Mouse (Mus musculus): Measurements from ENCODE around the gene Adgrb3. TPM values are rescaled to one million over a fixed set of nuclear protein-coding genes. Genes with fewer than 3 reads are reported as not detected.

Adgrb3 gene
- polyA plus RNA-seq, 1 experiment from 2014 or later, result 2.9 TPM

DNA sequence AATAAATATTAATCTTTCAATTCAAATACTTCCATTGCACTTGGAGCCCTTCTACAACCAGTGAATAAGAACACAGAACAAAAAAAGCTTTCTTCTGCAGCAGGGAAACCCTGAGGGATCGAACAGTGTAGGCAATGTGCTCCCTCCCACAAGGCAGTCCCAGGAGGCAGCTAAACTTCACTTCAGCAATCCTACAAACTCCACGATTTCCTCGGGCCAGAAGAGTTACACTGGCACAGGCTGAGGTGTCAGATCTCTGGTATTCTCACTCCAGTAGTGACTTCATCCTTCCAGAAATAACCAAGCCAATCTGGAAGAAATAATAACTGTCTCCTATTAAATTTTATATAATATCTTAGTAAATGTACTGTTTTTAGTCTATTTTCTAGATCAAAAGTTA is 286.6 kb downstream of the Adgrb3 start:
- H3K27me3 ChIP-seq (replicated peaks; ENCODE audit: control insufficient read depth, insufficient read depth, low read length), result no peaks in the 10 kb centered on the region
- no peaks in the 10 kb centered on the region for H3K9me3 ChIP-seq (ENCODE audit: control insufficient read depth, low read length)
- H3K4me2 ChIP-seq (ENCODE audit: low read depth, low read length), result no peak overlapping the region
- WGBS, result 20% methylated on average over 3 of the region's 3 CpGs
- ATAC-seq (ENCODE audit: low read depth) (no peak), DNase-seq (ENCODE audit: low spot score) (peak; percentile 27)
- no peak overlapping the region for H3K9ac ChIP-seq (ENCODE audit: low read depth, low read length)
- no peak overlapping the region for H3K27ac ChIP-seq (replicated peaks; ENCODE audit: low read depth, low read length)
- no peaks in the 10 kb centered on the region for H3K4me1 ChIP-seq (ENCODE audit: control insufficient read depth, insufficient read depth, low read length)
- no peak overlapping the region for H3K4me3 ChIP-seq (ENCODE audit: low read depth, low read length)
- no peaks in the 10 kb centered on the region for H3K36me3 ChIP-seq (ENCODE audit: control insufficient read depth, insufficient read depth, low read length)

- DNase-seq (ENCODE audit: low spot score) (peak; percentile 30), ATAC-seq (ENCODE audit: low read depth) (no peak)
- WGBS, result 48% methylated on average over 4 of the region's 4 CpGs
These were observed 302.5 kb downstream of the Adgrb3 start for GRCm38 (mm10) chr1:25526976-25527375.

DNA sequence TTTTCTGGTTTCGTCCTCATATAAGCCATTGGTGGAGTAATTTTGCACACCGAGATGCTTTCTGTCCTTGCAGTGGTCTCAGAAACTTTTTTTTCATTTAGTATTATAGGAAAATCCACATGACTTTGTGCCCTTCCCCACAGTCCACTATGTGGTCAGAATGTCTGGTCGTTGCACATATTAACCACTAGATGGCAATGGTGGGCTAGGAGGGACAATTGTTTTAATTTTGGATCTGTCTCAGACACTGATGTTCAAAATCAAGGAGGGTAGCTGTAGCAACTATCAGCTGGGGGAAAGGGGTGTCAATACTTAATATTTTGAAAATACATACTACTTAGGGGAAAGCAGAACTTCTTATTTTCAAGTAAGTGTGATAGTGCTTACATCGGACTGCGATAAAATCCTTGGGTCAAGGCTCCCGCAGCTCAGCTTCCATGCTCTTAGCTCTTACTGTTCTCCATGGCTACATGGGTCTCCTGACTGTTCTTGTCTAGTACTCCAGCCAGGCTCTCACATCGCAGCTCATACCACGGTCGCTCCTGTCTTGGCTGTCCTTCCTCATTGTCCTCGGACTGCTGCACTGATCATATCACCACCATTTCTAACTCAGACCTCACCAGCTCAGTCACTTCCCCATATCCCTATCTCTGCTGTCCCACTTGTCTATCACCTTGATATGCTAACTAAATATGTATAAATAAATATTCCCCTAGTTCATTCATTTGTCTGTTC is 319.0 kb downstream of the Adgrb3 start:
- DNase-seq (ENCODE audit: low spot score) (no peak), ATAC-seq (ENCODE audit: low read depth) (0 out of 2 replicates have a peak, but pooled peaks have one; percentile 33)
- WGBS, result 59% methylated on average over 10 of the region's 10 CpGs
- Histone ChIP-seq H3K4me2 (ENCODE audit: low read depth, low read length) (no peak overlapping the region), H3K9me3 (ENCODE audit: control insufficient read depth, low read length) (no peaks in the 10 kb centered on the region), H3K36me3 (ENCODE audit: control insufficient read depth, insufficient read depth, low read length) (no peaks in the 10 kb centered on the region), H3K27ac (replicated peaks; ENCODE audit: low read depth, low read length) (no peak overlapping the region), H3K27me3 (replicated peaks; ENCODE audit: control insufficient read depth, insufficient read depth, low read length) (no peaks in the 10 kb centered on the region), H3K4me1 (ENCODE audit: control insufficient read depth, insufficient read depth, low read length) (no peaks in the 10 kb centered on the region), H3K4me3 (ENCODE audit: low read depth, low read length) (no peak overlapping the region), H3K9ac (ENCODE audit: low read depth, low read length) (no peak overlapping the region)

More at GRCm38 (mm10) chr1:25526976-25527375, 302.5 kb downstream of the Adgrb3 start:
- no peaks in the 10 kb centered on the region for H3K9me3 ChIP-seq (ENCODE audit: control insufficient read depth, low read length)
- no peak overlapping the region for H3K4me2 ChIP-seq (ENCODE audit: low read depth, low read length)
- no peaks in the 10 kb centered on the region for H3K4me1 ChIP-seq (ENCODE audit: control insufficient read depth, insufficient read depth, low read length)
- H3K27ac ChIP-seq (replicated peaks; ENCODE audit: low read depth, low read length), result no peak overlapping the region
- no peak overlapping the region for H3K4me3 ChIP-seq (ENCODE audit: low read depth, low read length)
- H3K27me3 ChIP-seq (replicated peaks; ENCODE audit: control insufficient read depth, insufficient read depth, low read length), result no peaks in the 10 kb centered on the region
- no peak overlapping the region for H3K9ac ChIP-seq (ENCODE audit: low read depth, low read length)
- H3K36me3 ChIP-seq (ENCODE audit: control insufficient read depth, insufficient read depth, low read length), result no peaks in the 10 kb centered on the region

DNA sequence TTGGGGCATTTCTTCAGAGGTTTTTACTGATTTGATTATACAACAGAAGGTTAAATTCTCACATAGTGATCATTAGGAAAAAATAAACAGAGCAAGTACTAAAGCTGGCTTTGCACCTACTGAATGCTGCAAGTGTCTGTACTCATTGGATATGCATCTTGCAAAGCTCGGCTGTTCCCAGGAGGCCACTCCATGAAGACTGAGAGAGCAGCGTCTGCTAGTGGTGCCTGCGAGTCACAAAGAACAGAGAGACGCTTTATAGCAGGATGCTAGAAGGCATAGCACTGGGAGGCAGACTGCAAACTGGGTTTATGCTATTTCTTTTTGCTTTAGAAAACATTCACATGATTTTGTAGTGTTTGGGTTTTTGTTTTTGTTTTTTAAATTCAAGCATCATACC is 325.2 kb downstream of the Adgrb3 start:
- DNase-seq (ENCODE audit: low spot score) (peak; percentile 67), ATAC-seq (ENCODE audit: low read depth) (no peak)
- H3K4me2 ChIP-seq (ENCODE audit: low read depth, low read length), result no peak overlapping the region

DNA sequence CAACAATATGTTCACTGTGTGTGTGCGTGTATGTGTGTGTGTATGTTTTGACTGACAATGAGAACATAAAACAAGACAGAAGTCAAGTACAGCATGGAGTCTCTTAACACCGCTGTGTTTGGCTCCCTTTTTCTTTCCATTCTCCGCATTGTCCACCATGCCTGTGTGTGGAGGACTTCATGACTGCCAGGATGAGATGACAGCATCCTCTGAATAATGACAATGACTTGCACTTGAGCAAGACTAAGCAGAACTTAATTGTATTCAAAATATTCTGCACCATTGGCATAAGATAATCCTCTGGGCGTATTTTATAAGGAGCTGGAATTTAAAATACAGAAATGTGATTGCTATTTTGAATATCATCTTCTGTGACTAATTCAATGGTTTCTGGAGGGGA is 326.0 kb downstream of the Adgrb3 start:
- Histone ChIP-seq H3K9me3 (ENCODE audit: control insufficient read depth, low read length) (no peaks in the 10 kb centered on the region), H3K27ac (replicated peaks; ENCODE audit: low read depth, low read length) (no peak overlapping the region), H3K4me3 (ENCODE audit: low read depth, low read length) (no peak overlapping the region), H3K27me3 (replicated peaks; ENCODE audit: control insufficient read depth, insufficient read depth, low read length) (no peaks in the 10 kb centered on the region), H3K36me3 (ENCODE audit: control insufficient read depth, insufficient read depth, low read length) (no peaks in the 10 kb centered on the region), H3K9ac (ENCODE audit: low read depth, low read length) (no peak overlapping the region), H3K4me2 (ENCODE audit: low read depth, low read length) (no peak overlapping the region), H3K4me1 (ENCODE audit: control insufficient read depth, insufficient read depth, low read length) (no peaks in the 10 kb centered on the region)
- no peak for DNase-seq (ENCODE audit: low spot score)
- 83% methylated on average over 4 of the region's 4 CpGs for WGBS
- no peak for ATAC-seq (ENCODE audit: low read depth)

More for the DNA sequence above, 325.2 kb downstream of the Adgrb3 start:
- Histone ChIP-seq H3K27ac (replicated peaks; ENCODE audit: low read depth, low read length) (no peak overlapping the region), H3K36me3 (ENCODE audit: control insufficient read depth, insufficient read depth, low read length) (no peaks in the 10 kb centered on the region), H3K4me1 (ENCODE audit: control insufficient read depth, insufficient read depth, low read length) (no peaks in the 10 kb centered on the region), H3K9me3 (ENCODE audit: control insufficient read depth, low read length) (no peaks in the 10 kb centered on the region), H3K9ac (ENCODE audit: low read depth, low read length) (no peak overlapping the region), H3K27me3 (replicated peaks; ENCODE audit: control insufficient read depth, insufficient read depth, low read length) (no peaks in the 10 kb centered on the region), H3K4me3 (ENCODE audit: low read depth, low read length) (no peak overlapping the region)
- WGBS, result 18% methylated on average over 4 of the region's 4 CpGs

DNA sequence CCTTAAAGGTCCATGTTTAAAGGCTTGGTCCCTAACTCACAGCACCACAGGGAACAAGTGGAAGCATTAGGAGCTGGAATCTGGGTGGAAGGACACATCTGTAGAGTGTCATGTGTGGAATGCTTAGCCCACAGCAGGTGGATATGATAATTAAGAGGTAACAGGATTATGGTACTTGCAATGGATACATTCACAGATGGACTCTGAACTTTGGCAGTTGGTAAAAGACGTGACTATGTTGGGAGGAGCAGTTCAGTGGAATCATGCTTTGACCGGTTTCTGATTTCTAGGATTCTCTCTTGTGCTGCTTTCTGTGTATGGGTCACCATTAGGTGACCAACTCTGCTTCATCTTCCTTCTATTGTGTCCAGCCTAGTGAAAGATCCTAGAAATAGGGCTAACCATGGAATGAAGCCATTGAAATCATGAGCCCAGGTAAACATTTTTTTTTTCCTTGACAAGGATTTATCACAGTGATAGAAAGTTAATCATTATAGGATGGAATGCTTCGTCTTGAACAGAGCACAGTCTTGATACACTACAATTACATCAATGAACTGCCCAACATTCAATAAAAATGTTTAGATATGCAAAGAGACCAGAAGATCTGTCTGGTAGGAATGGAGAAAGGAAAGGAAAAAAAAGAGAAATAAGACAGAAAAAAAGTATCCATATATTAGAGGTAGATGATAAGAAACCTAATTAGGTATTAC is 334.1 kb downstream of the Adgrb3 start:
- DNase-seq (ENCODE audit: low spot score) (no peak), ATAC-seq (ENCODE audit: low read depth) (no peak)
- no peak overlapping the region for H3K9ac ChIP-seq (ENCODE audit: low read depth, low read length)
- H3K4me1 ChIP-seq (ENCODE audit: control insufficient read depth, insufficient read depth, low read length), result no peaks in the 10 kb centered on the region
- 77% methylated on average over 3 of the region's 3 CpGs for WGBS
- no peaks in the 10 kb centered on the region for H3K9me3 ChIP-seq (ENCODE audit: control insufficient read depth, low read length)
- no peak overlapping the region for H3K4me2 ChIP-seq (ENCODE audit: low read depth, low read length)
- no peaks in the 10 kb centered on the region for H3K27me3 ChIP-seq (replicated peaks; ENCODE audit: control insufficient read depth, insufficient read depth, low read length)
- no peaks in the 10 kb centered on the region for H3K36me3 ChIP-seq (ENCODE audit: control insufficient read depth, insufficient read depth, low read length)
- H3K27ac ChIP-seq (replicated peaks; ENCODE audit: low read depth, low read length), result no peak overlapping the region
- no peak overlapping the region for H3K4me3 ChIP-seq (ENCODE audit: low read depth, low read length)

DNA sequence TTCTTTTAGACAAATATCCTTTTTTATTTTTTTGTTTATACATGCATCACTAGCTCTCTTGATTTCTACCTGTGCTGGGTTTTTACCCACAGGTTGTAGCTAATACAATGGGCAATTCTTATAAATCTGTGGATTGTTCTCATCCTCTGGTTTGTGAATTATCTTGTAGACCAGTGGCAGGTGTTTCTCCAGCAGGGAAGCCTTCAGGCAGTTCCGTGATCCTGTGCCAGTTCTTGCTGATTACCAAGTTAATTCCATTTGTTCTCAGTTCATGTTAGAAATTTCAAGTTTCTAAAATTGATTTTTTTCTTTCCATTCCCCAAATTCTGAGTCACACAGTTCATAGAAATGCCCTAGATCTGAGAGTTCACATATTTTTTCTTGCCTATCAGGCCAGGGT is 338.0 kb downstream of the Adgrb3 start:
- H3K27me3 ChIP-seq (replicated peaks; ENCODE audit: control insufficient read depth, insufficient read depth, low read length), result no peaks in the 10 kb centered on the region
- no peaks in the 10 kb centered on the region for H3K9me3 ChIP-seq (ENCODE audit: control insufficient read depth, low read length)
- H3K4me2 ChIP-seq (ENCODE audit: low read depth, low read length), result no peak overlapping the region
- no peaks in the 10 kb centered on the region for H3K4me1 ChIP-seq (ENCODE audit: control insufficient read depth, insufficient read depth, low read length)
- ATAC-seq (ENCODE audit: low read depth), result no peak
- no peak overlapping the region for H3K9ac ChIP-seq (ENCODE audit: low read depth, low read length)
- no peak overlapping the region for H3K27ac ChIP-seq (replicated peaks; ENCODE audit: low read depth, low read length)
- no peaks in the 10 kb centered on the region for H3K36me3 ChIP-seq (ENCODE audit: control insufficient read depth, insufficient read depth, low read length)
- DNase-seq (ENCODE audit: low spot score), result no peak
- no peak overlapping the region for H3K4me3 ChIP-seq (ENCODE audit: low read depth, low read length)
- 50% methylated on average over 1 of the region's 1 CpGs for WGBS

DNA sequence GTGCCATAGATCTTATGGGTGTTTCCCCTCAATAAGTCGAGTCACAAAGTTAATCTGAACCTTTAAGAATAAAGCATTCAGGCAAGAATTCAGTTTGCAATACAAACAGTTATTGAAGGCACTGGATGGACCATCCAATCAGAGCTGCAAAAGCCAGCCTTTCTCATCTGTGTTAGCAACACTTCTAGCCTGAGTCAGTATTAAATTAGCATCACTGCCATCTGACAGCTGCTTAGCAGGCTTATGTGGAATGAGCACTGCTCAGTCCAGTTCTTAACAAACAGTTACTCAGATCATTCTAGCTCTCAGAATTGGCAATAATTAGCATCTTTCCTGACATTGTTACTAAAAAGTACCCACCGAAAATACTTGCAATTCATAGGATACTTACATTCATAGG is 339.3 kb downstream of the Adgrb3 start:
- 75% methylated on average over 2 of the region's 2 CpGs for WGBS
- ATAC-seq (ENCODE audit: low read depth), result no peak

More for the DNA sequence above, 339.3 kb downstream of the Adgrb3 start:
- H3K27ac ChIP-seq (replicated peaks; ENCODE audit: low read depth, low read length), result no peak overlapping the region
- H3K27me3 ChIP-seq (replicated peaks; ENCODE audit: control insufficient read depth, insufficient read depth, low read length), result no peaks in the 10 kb centered on the region
- no peaks in the 10 kb centered on the region for H3K36me3 ChIP-seq (ENCODE audit: control insufficient read depth, insufficient read depth, low read length)
- no peaks in the 10 kb centered on the region for H3K4me1 ChIP-seq (ENCODE audit: control insufficient read depth, insufficient read depth, low read length)
- H3K9ac ChIP-seq (ENCODE audit: low read depth, low read length), result no peak overlapping the region
- no peak overlapping the region for H3K4me2 ChIP-seq (ENCODE audit: low read depth, low read length)
- no peaks in the 10 kb centered on the region for H3K9me3 ChIP-seq (ENCODE audit: control insufficient read depth, low read length)
- H3K4me3 ChIP-seq (ENCODE audit: low read depth, low read length), result no peak overlapping the region
- no peak for DNase-seq (ENCODE audit: low spot score)

Data from embryonic facial prominence, embryonic 14.5 days (tissue).